Mouse (Mus musculus) neural tube, embryonic 14.5 days (tissue): Measurements from ENCODE around the gene Tgfb2. TPM values are rescaled to one million over a fixed set of nuclear protein-coding genes. Genes with fewer than 3 reads are reported as not detected.

Experiments
- ATAC-seq: fragments of 200-750 bp; cut with Nextera tagmentation; 2 replicates; pipeline ENCODE4 v1.8.0; 2017; ENCODE audit warnings: low read depth, mild to moderate bottlenecking, moderate TSS enrichment, moderate library complexity
- H3K27ac ChIP-seq: fragments of 300-500 bp; sonication (generic); 2 replicates; pipeline ENCODE4 v1.5.1; 2014; ENCODE audit warnings: low read depth, mild to moderate bottlenecking, control low read depth, low read length, moderate library complexity, mixed read lengths
- H3K27me3 ChIP-seq: fragments of 300-500 bp; sonication (generic); 2 replicates; pipeline ENCODE4 v1.6.1; 2014; ENCODE audit warnings: low read length; ENCODE audit not compliant: control insufficient read depth, insufficient read depth
- H3K36me3 ChIP-seq: fragments of 300-500 bp; sonication (generic); 2 replicates; pipeline ENCODE4 v1.6.1; 2014; ENCODE audit warnings: low read length, mixed read lengths; ENCODE audit not compliant: control insufficient read depth, insufficient read depth
- H3K4me1 ChIP-seq: fragments of 300-500 bp; sonication (generic); 2 replicates; pipeline ENCODE4 v1.6.1; 2014; ENCODE audit warnings: low read length; ENCODE audit not compliant: control insufficient read depth, insufficient read depth
- H3K4me2 ChIP-seq: fragments of 300-500 bp; sonication (generic); 2 replicates; pipeline ENCODE4 v1.6.1; 2014; ENCODE audit warnings: mild to moderate bottlenecking, low read depth, low read length, control low read depth
- H3K4me3 ChIP-seq: fragments of 300-500 bp; sonication (generic); 2 replicates; pipeline ENCODE4 v1.5.1; 2014; ENCODE audit warnings: low read depth, low read length, control low read depth, mixed read lengths
- H3K9ac ChIP-seq: fragments of 300-500 bp; sonication (generic); replicated peaks from 2 replicates; pipeline ENCODE4 v1.6.1; 2014; ENCODE audit warnings: low read depth, mild to moderate bottlenecking, control low read depth, low read length, mixed read lengths
- H3K9me3 ChIP-seq: fragments of 300-500 bp; sonication (generic); 2 replicates; pipeline ENCODE4 v1.6.1; 2016; ENCODE audit warnings: low read length; ENCODE audit not compliant: control insufficient read depth
- WGBS: fragments of 180-500 bp; shearing (Covaris S2); extraction: QIAGEN DNeasy Blood & Tissue Kit; methylation state at CpG from one replicate; pipeline ENCODE4 v1.1.7; 2014; 5-methylcytosine and 5-hydroxymethylcytosine counted together
- polyA plus RNA-seq: library from polyadenylated mRNA; unstranded; fragments of >200 nt; fragmentation: Nextera tagmentation; extraction: Ambion mirVana; gene quantifications from 2 replicates; pipeline ENCODE4 v1.2.1, GENCODE M21; 2014

Tgfb2 gene
- polyA plus RNA-seq, 1 experiment from 2014 or later, result 35.9 TPM

- no peak for ATAC-seq
- Histone ChIP-seq H3K4me1 (no peaks in the 10 kb centered on the region), H3K36me3 (no peaks in the 10 kb centered on the region), H3K4me2 (no peak overlapping the region), H3K9ac (no peak overlapping the region), H3K9me3 (no peaks in the 10 kb centered on the region), H3K4me3 (no peak overlapping the region), H3K27ac (no peak overlapping the region), H3K27me3 (no peaks in the 10 kb centered on the region)
- 65% methylated on average over 12 of the region's 12 CpGs for WGBS
Measured at GRCm38 (mm10) chr1:186637304-186638213, 68.2 kb downstream of the Tgfb2 start.

- Histone ChIP-seq H3K36me3 (no peaks in the 10 kb centered on the region), H3K4me1 (no peaks in the 10 kb centered on the region), H3K9ac (no peak overlapping the region), H3K27me3 (no peaks in the 10 kb centered on the region), H3K4me2 (no peak overlapping the region), H3K4me3 (no peak overlapping the region), H3K27ac (no peak overlapping the region), H3K9me3 (no peaks in the 10 kb centered on the region)
- WGBS, result 69% methylated on average over 7 of the region's 7 CpGs
- no peak for ATAC-seq
Measured at GRCm38 (mm10) chr1:186635045-186635444, 70.7 kb downstream of the Tgfb2 start.

- Histone ChIP-seq H3K4me1 (no peaks in the 10 kb centered on the region), H3K4me3 (no peak overlapping the region), H3K27me3 (no peaks in the 10 kb centered on the region), H3K36me3 (no peaks in the 10 kb centered on the region), H3K27ac (no peak overlapping the region), H3K9ac (no peak overlapping the region), H3K9me3 (no peaks in the 10 kb centered on the region), H3K4me2 (no peak overlapping the region)
- no peak for ATAC-seq
- WGBS, result 88% methylated on average over 6 of the region's 6 CpGs
Measured at GRCm38 (mm10) chr1:186631457-186631856, 74.3 kb downstream of the Tgfb2 start.

GRCm38 (mm10) chr1:186630971-186631370 is 74.8 kb downstream of the Tgfb2 start:
- ATAC-seq, result no peak

GRCm38 (mm10) chr1:186627451-186627995 is 78.3 kb downstream of the Tgfb2 start:
- Histone ChIP-seq H3K4me1 (no peaks in the 10 kb centered on the region), H3K27me3 (no peaks in the 10 kb centered on the region), H3K27ac (no peak overlapping the region), H3K9ac (no peak overlapping the region), H3K36me3 (no peaks in the 10 kb centered on the region), H3K4me3 (no peak overlapping the region), H3K4me2 (no peak overlapping the region), H3K9me3 (no peaks in the 10 kb centered on the region)
- ATAC-seq, result no peak
- 79% methylated on average over 7 of the region's 7 CpGs for WGBS

More at GRCm38 (mm10) chr1:186630971-186631370, 74.8 kb downstream of the Tgfb2 start:
- H3K27ac ChIP-seq, result no peak overlapping the region
- H3K9ac ChIP-seq, result no peak overlapping the region
- H3K27me3 ChIP-seq, result no peaks in the 10 kb centered on the region
- H3K4me1 ChIP-seq, result no peaks in the 10 kb centered on the region
- H3K9me3 ChIP-seq, result no peaks in the 10 kb centered on the region
- no peak overlapping the region for H3K4me2 ChIP-seq
- no peak overlapping the region for H3K4me3 ChIP-seq
- no peaks in the 10 kb centered on the region for H3K36me3 ChIP-seq
- WGBS, result 87% methylated on average over 5 of the region's 5 CpGs

GRCm38 (mm10) chr1:186624474-186624873 is 81.3 kb downstream of the Tgfb2 start:
- Histone ChIP-seq H3K4me2 (no peak overlapping the region), H3K9ac (no peak overlapping the region), H3K27ac (no peak overlapping the region), H3K27me3 (no peaks in the 10 kb centered on the region), H3K4me1 (no peaks in the 10 kb centered on the region), H3K4me3 (no peak overlapping the region), H3K9me3 (no peaks in the 10 kb centered on the region), H3K36me3 (no peaks in the 10 kb centered on the region)
- ATAC-seq, result no peak
- WGBS, result 72% methylated on average over 5 of the region's 5 CpGs

GRCm38 (mm10) chr1:186621812-186622211 is 84.0 kb downstream of the Tgfb2 start:
- no peak overlapping the region for H3K4me2 ChIP-seq
- H3K9me3 ChIP-seq, result no peaks in the 10 kb centered on the region
- no peak overlapping the region for H3K4me3 ChIP-seq
- H3K4me1 ChIP-seq, result no peaks in the 10 kb centered on the region
- 99% methylated on average over 3 of the region's 3 CpGs for WGBS
- no peaks in the 10 kb centered on the region for H3K27me3 ChIP-seq
- no peak overlapping the region for H3K9ac ChIP-seq
- H3K36me3 ChIP-seq, result no peaks in the 10 kb centered on the region
- ATAC-seq, result no peak
- H3K27ac ChIP-seq, result no peak overlapping the region

GRCm38 (mm10) chr1:186618285-186618684 is 87.5 kb downstream of the Tgfb2 start:
- Histone ChIP-seq H3K4me2 (no peak overlapping the region), H3K4me3 (no peak overlapping the region), H3K9me3 (no peaks in the 10 kb centered on the region), H3K27me3 (no peaks in the 10 kb centered on the region), H3K27ac (no peak overlapping the region), H3K4me1 (no peaks in the 10 kb centered on the region), H3K9ac (no peak overlapping the region), H3K36me3 (no peaks in the 10 kb centered on the region)
- WGBS, result 84% methylated on average over 6 of the region's 6 CpGs
- no peak for ATAC-seq

GRCm38 (mm10) chr1:186611371-186611770 is 94.4 kb downstream of the Tgfb2 start:
- Histone ChIP-seq H3K27me3 (no peaks in the 10 kb centered on the region), H3K4me3 (no peak overlapping the region), H3K4me2 (no peak overlapping the region), H3K36me3 (no peaks in the 10 kb centered on the region), H3K9me3 (no peaks in the 10 kb centered on the region), H3K27ac (no peak overlapping the region), H3K4me1 (peaks cover 10% of the 10 kb centered on the region; the same call in 1 of the 2 replicates), H3K9ac (no peak overlapping the region)
- 88% methylated on average over 2 of the region's 2 CpGs for WGBS
- no peak for ATAC-seq
